Mouse (Mus musculus) testis, postnatal 14 days (tissue): ENCODE results near the gene Camk1g.

Experiments used
- DNase-seq: peaks from one replicate; pipeline ENCODE4 v3.0.0; 2021; ENCODE audit warnings: low spot score

Camk1g gene

GRCm38 (mm10) chr1:193301216-193302092 is 68.6 kb downstream of the Camk1g start:
- peak; percentile 24 for DNase-seq

DNA sequence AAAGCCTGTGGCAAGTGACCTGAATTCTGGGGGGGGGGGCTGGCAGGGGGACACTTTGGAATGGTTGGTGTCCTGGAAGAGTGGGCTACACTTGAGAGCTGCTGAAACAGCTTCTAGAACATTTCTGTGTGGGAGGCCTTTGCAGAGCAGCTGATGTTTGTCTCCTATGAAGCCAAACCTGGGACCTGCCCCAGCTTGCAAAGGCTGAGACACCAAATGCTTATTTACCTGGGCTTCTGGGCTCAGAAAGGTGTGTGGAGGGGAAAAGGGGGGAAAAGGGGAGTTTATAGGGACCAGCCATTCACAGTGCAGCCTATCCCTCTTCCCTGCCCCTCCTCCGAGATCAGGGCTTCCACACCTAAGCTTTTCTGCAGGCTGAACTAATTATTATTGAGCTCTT is 70.1 kb downstream of the Camk1g start:
- no peak for DNase-seq

- DNase-seq, result no peak
Observed at GRCm38 (mm10) chr1:193298141-193298765, 71.8 kb downstream of the Camk1g start.
